Mouse (Mus musculus): ENCODE measurements at regions not wholly inside any gene's neighbourhood (a gene's known extent, or its start where the extent isn't known, plus 50 kb on each side); places are given as distances from the start of the nearest gene placed in this dataset.

DNA sequence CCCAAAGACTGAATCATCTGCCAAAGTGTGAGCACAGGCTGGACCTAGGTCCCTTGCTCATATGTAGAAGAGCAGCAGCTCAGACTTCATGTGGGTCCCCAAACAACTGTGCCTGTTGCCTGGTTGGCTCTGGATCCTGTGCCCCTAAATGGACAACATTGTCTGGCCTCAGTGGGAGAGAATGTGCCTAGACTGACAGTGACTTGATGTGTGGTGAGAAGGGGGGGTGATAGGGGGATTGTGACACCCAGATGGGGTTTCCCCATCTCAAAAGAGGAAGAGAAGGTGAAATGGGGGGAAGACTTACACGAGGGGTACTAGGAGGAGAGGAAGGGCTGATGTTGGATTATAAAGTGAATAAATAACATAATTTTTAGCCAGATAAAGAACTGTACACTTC lies 640.2 kb upstream of the B3galt2 start:
- no peak for TF ChIP-seq CTCF (IDR thresholded peaks at IDR 0.05; ENCODE audit: borderline replicate concordance, control insufficient read depth, extremely low read depth, insufficient read depth, low read length, poor library complexity)
- no peak for TF ChIP-seq POLR2A (IDR thresholded peaks at IDR 0.05; ENCODE audit: control insufficient read depth, extremely low read depth, insufficient read depth, low read length, poor library complexity)
